Mouse (Mus musculus): ENCODE measurements at regions not wholly inside any gene's neighbourhood (a gene's known extent, or its start where the extent isn't known, plus 50 kb on each side); places are given as distances from the start of the nearest gene placed in this dataset.

- TF ChIP-seq CTCF (IDR thresholded peaks at IDR 0.05; ENCODE audit: low read depth, low read length) = no peak
- no peak for TF ChIP-seq POLR2A (IDR thresholded peaks at IDR 0.05; ENCODE audit: borderline replicate concordance, low read depth, low read length)
These were observed 453.6 kb upstream of the Nova1 start for GRCm38 (mm10) chr12:47272309-47272708.
